Mouse (Mus musculus) lung, embryonic 14.5 days (tissue): ENCODE measurements around the gene Dclk1. TPM values are rescaled to one million over a fixed set of nuclear protein-coding genes. Genes with fewer than 3 reads are reported as not detected.
"Not testable (repeated sequence)": the region's sequence is repeated elsewhere in the genome, so short reads cannot be mapped to it uniquely, and the experiment has no call there.

ENCODE experiments used
- ATAC-seq: fragments of 200-750 bp; cut with Nextera tagmentation; 2 replicates; pipeline ENCODE4 v1.8.0; 2017; ENCODE audit warnings: mild to moderate bottlenecking, moderate TSS enrichment, moderate library complexity; ENCODE audit not compliant: insufficient read depth
- DNase-seq: peaks from one replicate; pipeline ENCODE4 v3.0.0-alpha.2; 2015
- H3K27ac ChIP-seq: fragments of 300-500 bp; sonication (generic); 2 replicates; pipeline ENCODE4 v1.5.1; 2014; ENCODE audit warnings: low read depth, mild to moderate bottlenecking, moderate library complexity
- H3K27me3 ChIP-seq: fragments of 300-500 bp; sonication (generic); 2 replicates; pipeline ENCODE4 v1.6.1; 2014; ENCODE audit warnings: low read length, control low read depth; ENCODE audit not compliant: insufficient read depth
- H3K36me3 ChIP-seq: fragments of 300-500 bp; sonication (generic); 2 replicates; pipeline ENCODE4 v1.6.1; 2014; ENCODE audit warnings: control low read depth; ENCODE audit not compliant: insufficient read depth
- H3K4me1 ChIP-seq: fragments of 300-500 bp; sonication (generic); 2 replicates; pipeline ENCODE4 v1.6.1; 2014; ENCODE audit warnings: antibody characterized with exemption, control low read depth; ENCODE audit not compliant: insufficient read depth
- H3K4me2 ChIP-seq: fragments of 300-500 bp; sonication (generic); 2 replicates; pipeline ENCODE4 v1.6.1; 2014; ENCODE audit warnings: mild to moderate bottlenecking
- H3K4me3 ChIP-seq: fragments of 300-500 bp; sonication (generic); 2 replicates; pipeline ENCODE4 v1.5.1; 2014; ENCODE audit warnings: low read depth, low read length
- H3K9ac ChIP-seq: fragments of 300-500 bp; sonication (generic); 2 replicates; pipeline ENCODE4 v1.6.1; 2014
- H3K9me3 ChIP-seq: fragments of 300-500 bp; sonication (generic); 2 replicates; pipeline ENCODE4 v1.6.1; 2016; ENCODE audit warnings: low read depth, low read length, control low read depth
- CTCF ChIP-seq: IDR thresholded peaks from 2 replicates; pipeline ENCODE4 v1.5.1; 2016; ENCODE audit warnings: antibody characterized with exemption, low read depth
- WGBS: fragments of 180-500 bp; shearing (Covaris S2); extraction: QIAGEN DNeasy Blood & Tissue Kit; methylation state at CpG from one replicate; pipeline ENCODE4 v1.1.7; 2014; 5-methylcytosine and 5-hydroxymethylcytosine counted together
- polyA plus RNA-seq: library from polyadenylated mRNA; unstranded; fragments of >200 nt; fragmentation: Nextera tagmentation; extraction: Ambion mirVana; gene quantifications from 2 replicates; pipeline ENCODE4 v1.2.1, GENCODE M21; 2014

The Dclk1 gene
- polyA plus RNA-seq = 9.1 and 11.3 TPM in 2 replicates

DNA sequence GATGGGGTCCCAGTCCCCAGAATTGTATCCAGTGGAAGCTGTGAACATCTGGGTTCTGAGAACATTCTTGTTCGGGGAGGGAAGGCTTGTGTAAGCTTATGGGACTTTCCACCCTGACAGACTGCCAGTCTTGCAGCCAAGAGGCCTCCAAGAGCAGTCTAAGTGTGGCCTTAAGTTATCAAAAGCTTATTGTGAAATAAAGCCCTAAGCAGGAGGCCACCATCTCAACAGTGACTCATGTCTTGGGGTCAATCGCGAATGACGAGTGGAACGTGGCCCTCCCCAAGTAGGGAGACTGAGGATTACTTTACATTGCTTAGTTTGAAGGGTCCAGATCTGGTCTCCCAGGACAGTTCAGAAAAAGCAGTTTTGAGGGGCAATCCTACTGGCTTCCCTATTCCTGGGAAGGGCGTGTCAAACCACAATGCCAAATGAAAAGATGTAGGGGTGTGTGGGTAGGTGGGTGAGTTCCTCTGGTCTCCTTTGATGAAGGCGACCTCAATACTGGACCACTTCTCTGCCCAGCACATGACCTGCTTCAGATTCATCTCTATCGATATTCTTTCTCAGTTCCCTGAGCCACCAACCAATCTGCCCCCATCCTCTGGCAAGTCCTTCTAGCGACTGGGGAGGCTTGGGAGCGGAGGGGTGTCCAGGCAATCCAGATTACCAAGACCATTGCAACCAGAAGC lies at the start of gene Dclk1:
Dclk1 (plus strand) TSS at position 635 of the 692 bp plus-strand sequence.
- DNase-seq (no peak), ATAC-seq (no peak)

DNA sequence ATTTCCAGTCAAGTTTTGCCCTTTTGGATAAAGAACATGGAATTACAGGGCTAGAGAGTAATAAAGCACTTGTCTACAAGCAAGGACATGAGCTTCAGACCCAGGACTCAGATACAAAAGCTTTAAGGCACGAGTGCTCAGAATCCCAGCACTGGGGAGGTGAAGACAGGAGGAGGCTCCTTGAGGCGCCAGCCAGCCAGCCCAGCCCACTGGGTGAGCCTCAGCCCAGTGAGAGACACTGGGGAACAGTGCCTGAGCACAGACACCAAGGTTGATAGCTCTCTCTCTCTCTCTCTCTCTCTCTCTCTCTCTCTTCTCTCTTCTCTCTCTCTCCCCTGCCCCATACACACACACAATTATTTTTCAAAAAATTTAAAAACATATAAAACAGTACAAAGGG lies 48.8 kb upstream of the Dclk1 start:
- no peak overlapping the region for H3K4me2 ChIP-seq
- WGBS = 62% methylated on average over 2 of the region's 2 CpGs
- DNase-seq (no peak), ATAC-seq (no peak)
- no peak overlapping the region for H3K9ac ChIP-seq
- TF ChIP-seq CTCF = no peak
- no peaks in the 10 kb centered on the region for H3K9me3 ChIP-seq
- no peaks in the 10 kb centered on the region for H3K4me1 ChIP-seq
- no peaks in the 10 kb centered on the region for H3K27me3 ChIP-seq
- H3K36me3 ChIP-seq = no peaks in the 10 kb centered on the region
- no peak overlapping the region for H3K4me3 ChIP-seq
- H3K27ac ChIP-seq = no peak overlapping the region

More for the DNA sequence above, at the start of gene Dclk1:
- Histone ChIP-seq H3K27me3 (peaks cover 14% of the 10 kb centered on the region), H3K27ac (no peak within 1 kb of the TSS), H3K9me3 (no peaks in the 10 kb centered on the region), H3K4me2 (peak within 1 kb of the TSS; percentile 94), H3K4me3 (peak within 1 kb of the TSS; percentile 51), H3K36me3 (no peaks in the 10 kb centered on the region), H3K9ac (peak within 1 kb of the TSS; percentile 57), H3K4me1 (peaks cover 4% of the 10 kb centered on the region; the same call in 1 of the 2 replicates)
- TF ChIP-seq CTCF = no peak
- WGBS = 35% methylated on average over 10 of the region's 10 CpGs

GRCm38 (mm10) chr3:55194792-55195191 lies 47.4 kb upstream of the Dclk1 start:
- DNase-seq = no peak
- Histone ChIP-seq H3K4me3 (no peak overlapping the region), H3K9me3 (no peaks in the 10 kb centered on the region), H3K27me3 (no peaks in the 10 kb centered on the region), H3K36me3 (no peaks in the 10 kb centered on the region), H3K27ac (no peak overlapping the region), H3K4me1 (no peaks in the 10 kb centered on the region), H3K9ac (no peak overlapping the region), H3K4me2 (no peak overlapping the region)
- TF ChIP-seq CTCF = no peak
- no peak for ATAC-seq
- WGBS = 71% methylated on average over 8 of the region's 8 CpGs

DNA sequence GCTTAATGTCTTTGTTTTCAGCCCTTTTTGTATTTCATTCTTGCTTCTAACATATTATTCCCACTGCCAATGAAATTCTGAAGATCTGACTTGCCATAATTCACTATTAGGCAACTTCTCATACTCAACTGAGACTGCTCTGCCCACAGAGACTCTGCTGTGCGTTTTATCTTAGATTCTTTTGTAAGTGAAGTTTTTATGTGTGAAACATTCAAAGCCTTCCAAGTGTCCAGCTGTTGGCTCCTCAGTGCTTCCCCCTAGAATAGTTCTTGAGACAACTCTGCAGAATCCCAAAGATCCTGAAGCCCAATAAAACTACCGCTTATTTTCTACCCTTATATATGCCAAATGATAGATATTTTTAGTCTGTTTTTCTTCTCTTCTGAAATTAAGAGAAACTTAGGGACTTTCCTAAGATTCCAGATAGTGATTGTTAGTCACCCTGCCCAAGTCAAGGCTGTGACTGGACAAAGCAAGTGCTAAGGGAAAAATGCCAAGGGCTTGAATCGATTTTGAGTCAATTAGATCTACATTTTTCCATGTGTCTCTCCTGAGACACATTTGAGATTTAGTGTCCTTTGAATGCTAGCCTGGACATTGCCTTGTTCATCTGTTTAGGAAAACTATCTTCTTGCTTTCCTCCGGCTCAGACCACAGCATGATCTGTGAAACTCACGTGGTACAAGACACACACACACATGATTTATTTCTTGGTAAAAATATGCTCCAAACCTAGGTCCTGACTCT lies 46.4 kb upstream of the Dclk1 start:
- no peak overlapping the region for H3K27ac ChIP-seq
- WGBS = 47% methylated on average over 5 of the region's 5 CpGs
- no peak overlapping the region for H3K4me3 ChIP-seq
- DNase-seq (peak; percentile 80), ATAC-seq (peak; percentile 56; the same call in 1 of the 2 replicates)
- H3K4me2 ChIP-seq = no peak overlapping the region
- H3K9me3 ChIP-seq = no peaks in the 10 kb centered on the region
- no peaks in the 10 kb centered on the region for H3K4me1 ChIP-seq
- H3K27me3 ChIP-seq = no peaks in the 10 kb centered on the region
- H3K9ac ChIP-seq = no peak overlapping the region
- no peak for TF ChIP-seq CTCF
- no peaks in the 10 kb centered on the region for H3K36me3 ChIP-seq

- no peaks in the 10 kb centered on the region for H3K9me3 ChIP-seq
- H3K4me1 ChIP-seq = no peaks in the 10 kb centered on the region
- no peak for TF ChIP-seq CTCF
- H3K4me3 ChIP-seq = no peak overlapping the region
- 68% methylated on average over 2 of the region's 2 CpGs for WGBS
- H3K27me3 ChIP-seq = no peaks in the 10 kb centered on the region
- ATAC-seq = no peak
- H3K27ac ChIP-seq = no peak overlapping the region
- H3K4me2 ChIP-seq = no peak overlapping the region
- H3K9ac ChIP-seq = no peak overlapping the region
- H3K36me3 ChIP-seq = no peaks in the 10 kb centered on the region
- no peak for DNase-seq
These were observed 45.8 kb upstream of the Dclk1 start for GRCm38 (mm10) chr3:55196328-55196710.

DNA sequence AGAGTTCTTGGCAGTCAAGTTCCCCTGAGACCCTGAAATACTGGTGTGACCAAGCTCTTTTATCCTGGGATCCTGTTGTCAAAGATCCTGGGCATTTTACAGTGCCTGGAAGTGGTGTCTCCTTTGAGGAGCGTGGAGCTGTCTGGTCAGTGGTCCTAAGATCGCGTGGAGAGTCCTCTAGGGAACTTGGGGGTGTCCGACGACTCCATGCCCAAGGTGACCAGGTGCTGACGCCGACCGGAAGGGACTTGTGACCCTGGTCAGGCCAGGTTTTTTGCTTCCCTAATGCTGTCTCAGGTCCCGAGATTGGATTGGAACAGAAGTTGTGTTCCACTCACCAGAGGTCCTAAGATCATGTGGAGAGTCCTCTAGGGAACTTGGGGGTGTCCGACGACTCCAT lies 38.5 kb upstream of the Dclk1 start:
- not testable (repeated sequence) for H3K9me3 ChIP-seq, H3K4me1 ChIP-seq, H3K36me3 ChIP-seq, H3K27ac ChIP-seq, H3K4me2 ChIP-seq, H3K27me3 ChIP-seq, DNase-seq, H3K4me3 ChIP-seq, ATAC-seq, H3K9ac ChIP-seq
- WGBS = 92% methylated on average over 11 of the region's 11 CpGs

DNA sequence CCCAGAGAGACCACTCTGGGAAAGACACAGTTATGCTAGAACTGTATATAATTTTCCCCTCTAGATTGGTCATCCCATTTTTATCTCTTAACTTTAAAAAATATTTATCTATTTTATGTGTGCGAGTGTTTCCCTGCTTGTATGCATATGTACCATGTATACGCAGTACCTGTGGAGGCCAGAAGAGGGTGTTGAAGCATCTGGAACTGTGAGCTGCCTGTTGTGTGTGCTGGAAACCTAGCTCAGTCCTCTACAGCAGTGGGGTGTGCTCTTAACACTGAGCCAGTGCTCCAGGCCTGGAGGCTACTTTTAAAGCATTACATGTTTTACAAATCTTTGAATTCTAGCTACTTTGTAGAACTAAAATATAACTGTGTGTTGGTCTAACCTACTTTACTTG lies 35.8 kb upstream of the Dclk1 start:
- no peak overlapping the region for H3K9ac ChIP-seq
- DNase-seq = no peak
- no peaks in the 10 kb centered on the region for H3K27me3 ChIP-seq
- whole genome bisulfite sequencing = 94% methylated on average over 2 of the region's 2 CpGs
- no peaks in the 10 kb centered on the region for H3K9me3 ChIP-seq
- H3K27ac ChIP-seq = no peak overlapping the region
- no peak overlapping the region for H3K4me3 ChIP-seq
- TF ChIP-seq CTCF = peak; percentile 21; the same call in 1 of the 2 replicates
- no peaks in the 10 kb centered on the region for H3K36me3 ChIP-seq
- ATAC-seq = no peak
- no peaks in the 10 kb centered on the region for H3K4me1 ChIP-seq
- H3K4me2 ChIP-seq = no peak overlapping the region
